Mouse (Mus musculus) adipocyte (in vitro differentiated cells): ENCODE measurements around the gene Pde11a.
A peak's percentile ranks its signal among the peaks of the same experiment; 100 is the strongest.

Experiments used
- DNase-seq: peaks from one replicate; pipeline ENCODE4 v3.0.0-alpha.2; 2016; ENCODE audit warnings: low spot score

Pde11a gene

GRCm38 (mm10) chr2:76320336-76320735 is 18.2 kb downstream of the Pde11a start:
- DNase-seq: no peak

GRCm38 (mm10) chr2:76319231-76319630 is 19.3 kb downstream of the Pde11a start:
- no peak for DNase-seq

DNA sequence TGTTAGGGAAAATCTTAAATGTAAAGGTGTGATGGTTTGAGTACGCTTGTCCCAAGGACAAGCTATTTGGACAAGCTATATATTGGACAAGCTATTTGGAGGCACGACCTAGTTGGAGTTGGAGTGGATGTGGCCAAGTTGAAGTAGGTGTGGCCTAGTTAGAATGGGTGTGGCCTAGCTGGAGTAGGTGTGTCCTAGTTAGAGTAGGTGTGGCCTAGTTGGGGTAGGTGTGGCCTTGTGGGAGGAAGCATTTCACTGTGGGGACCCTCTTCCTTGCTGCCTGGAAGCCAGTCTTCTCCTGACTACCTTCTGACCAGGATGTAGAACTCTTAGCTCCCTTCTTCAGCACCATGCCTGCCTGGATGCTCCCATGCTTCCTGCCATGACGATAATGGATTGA is 50.9 kb downstream of the Pde11a start:
- DNase-seq: no peak

- peak; percentile 60 for DNase-seq
Measured at GRCm38 (mm10) chr2:76286288-76286740, 52.3 kb downstream of the Pde11a start.

DNA sequence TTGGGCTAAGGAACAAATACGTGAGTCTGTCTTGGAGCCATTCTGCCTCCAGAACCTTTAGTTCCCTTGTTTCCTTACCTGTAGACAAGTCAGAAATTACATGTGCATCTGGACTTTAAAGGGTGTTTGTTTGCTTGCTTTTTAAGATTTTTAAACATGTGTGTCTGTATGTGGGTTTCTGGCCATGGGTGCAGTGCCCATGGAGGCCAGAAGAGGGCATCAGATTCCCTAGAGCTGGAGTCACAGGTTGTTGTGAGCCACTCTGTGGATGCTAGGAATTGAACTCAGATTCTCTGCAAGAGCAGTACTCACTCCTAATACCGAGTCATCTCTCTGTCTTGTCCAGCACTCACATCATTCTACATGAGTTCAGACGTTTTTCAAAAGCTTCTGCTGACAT is 53.4 kb downstream of the Pde11a start:
- peak; percentile 22 for DNase-seq

- peak; percentile 57 for DNase-seq
Measured at GRCm38 (mm10) chr2:76283378-76284132, 55.0 kb downstream of the Pde11a start.

DNA sequence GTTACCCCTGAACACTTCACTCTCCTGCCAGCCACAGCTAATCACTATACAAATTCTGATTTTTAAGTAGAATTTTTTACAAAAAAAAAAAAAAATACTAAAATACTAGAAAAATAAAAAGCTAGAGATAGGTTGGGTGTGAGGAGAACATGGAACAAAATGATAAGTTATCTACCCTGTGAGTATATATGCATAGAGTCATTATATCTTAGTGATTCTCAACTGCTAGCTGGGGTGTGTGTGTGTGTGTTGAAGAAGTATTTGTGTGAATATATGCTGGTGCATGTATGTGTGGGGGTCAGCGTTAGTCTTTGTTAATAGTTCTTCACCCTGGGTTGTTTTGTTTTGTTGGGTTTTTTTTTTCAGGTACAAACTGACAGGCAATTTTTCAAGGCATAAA is 69.1 kb downstream of the Pde11a start:
- DNase-seq: no peak

DNA sequence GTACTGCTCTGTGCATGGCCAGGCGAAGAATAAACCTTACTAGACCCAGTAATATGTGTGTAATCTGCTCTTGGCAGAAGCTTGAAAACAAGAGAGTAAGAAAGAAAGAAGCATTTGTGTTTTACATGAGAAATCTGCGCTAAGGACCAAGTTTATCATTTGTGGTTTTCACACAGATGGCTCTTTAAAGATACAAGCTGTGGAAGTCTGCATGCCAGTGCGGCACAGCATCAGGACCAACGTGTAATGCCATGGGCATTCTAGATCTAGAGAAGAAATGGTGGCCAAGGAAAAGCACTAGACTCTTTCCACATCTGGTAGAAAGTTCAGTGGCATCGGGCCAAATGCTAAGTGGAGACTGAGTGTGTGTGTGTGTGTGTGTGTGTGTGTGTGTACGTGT is 71.2 kb downstream of the Pde11a start:
- no peak for DNase-seq

GRCm38 (mm10) chr2:76266622-76267021 is 72.0 kb downstream of the Pde11a start:
- no peak for DNase-seq

DNA sequence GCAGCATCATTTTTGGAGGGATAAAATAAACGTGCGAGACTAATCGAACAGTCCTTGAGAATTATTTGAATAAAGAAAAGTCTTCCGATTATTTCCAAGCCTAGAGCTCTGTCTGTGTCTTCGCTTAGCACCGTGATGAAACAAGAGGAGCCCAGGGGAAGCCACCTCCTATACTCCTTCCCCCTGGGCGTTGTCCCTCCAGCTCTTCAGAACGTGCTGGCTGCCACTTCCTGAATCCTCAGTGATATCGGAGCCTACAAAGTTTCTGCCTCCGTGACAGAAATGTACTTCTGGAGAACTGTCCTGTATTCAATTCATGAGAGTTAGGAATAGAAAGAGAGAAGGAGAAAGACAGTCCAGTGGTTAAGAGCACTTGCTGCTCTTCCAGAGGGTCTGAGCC is 74.3 kb downstream of the Pde11a start:
- no peak for DNase-seq

DNA sequence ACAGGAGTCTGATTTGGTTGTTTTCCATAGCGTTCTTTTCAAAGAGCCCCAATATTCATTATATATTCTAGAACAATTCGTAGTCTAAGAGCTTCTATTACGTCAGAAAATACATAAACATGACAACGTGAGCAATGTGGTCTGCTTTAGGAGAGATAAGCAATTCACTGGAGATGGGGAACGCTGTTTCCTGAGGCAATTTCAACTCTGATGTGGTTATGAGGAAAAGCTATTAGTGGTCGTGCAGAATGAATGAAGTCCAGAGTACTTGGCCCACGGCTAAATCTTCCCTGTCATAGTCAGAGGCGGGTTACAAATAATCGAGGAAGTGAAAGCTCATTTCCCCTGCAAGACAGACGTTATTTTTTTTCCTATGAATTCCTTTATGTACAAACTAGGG is 75.9 kb downstream of the Pde11a start:
- DNase-seq: no peak

DNA sequence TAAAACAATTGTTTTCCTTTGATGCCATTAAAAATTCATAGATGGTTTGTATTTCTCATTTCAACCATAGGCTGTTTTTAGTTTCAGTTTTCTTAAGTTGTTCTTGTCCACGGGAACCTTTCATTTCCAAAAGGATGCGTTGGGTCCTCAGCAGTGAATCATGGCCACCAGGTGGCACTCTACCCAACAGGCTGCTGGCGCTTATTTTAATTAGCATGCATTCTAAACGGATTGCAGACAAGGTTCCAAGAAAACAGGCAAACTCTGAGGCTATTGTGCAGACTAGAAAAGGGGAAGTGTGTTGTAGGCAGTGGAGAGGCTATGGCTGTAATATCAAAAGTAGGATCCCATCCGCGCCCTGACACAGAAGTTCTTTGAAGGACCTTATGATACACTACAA is 83.7 kb downstream of the Pde11a start:
- peak; percentile 66 for DNase-seq

DNA sequence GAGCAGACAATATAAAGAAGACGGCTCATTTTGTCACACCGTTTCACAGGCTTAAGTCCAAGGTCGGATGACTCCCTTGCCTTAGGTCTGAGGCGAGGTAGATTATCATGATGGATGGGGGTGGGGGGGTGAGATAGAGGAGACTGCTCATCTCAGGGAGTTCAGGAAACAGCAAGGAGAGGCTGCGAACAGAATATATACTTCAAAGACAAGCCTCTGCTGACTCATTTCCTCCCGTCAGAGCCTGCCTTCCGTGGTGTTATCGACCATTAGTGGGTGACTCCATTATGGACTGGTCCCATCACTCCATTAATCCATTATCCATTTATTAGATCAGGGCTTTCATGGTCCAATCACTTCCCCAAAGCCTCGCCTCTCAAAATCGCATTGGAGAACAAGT is 87.2 kb downstream of the Pde11a start:
- no peak for DNase-seq

DNA sequence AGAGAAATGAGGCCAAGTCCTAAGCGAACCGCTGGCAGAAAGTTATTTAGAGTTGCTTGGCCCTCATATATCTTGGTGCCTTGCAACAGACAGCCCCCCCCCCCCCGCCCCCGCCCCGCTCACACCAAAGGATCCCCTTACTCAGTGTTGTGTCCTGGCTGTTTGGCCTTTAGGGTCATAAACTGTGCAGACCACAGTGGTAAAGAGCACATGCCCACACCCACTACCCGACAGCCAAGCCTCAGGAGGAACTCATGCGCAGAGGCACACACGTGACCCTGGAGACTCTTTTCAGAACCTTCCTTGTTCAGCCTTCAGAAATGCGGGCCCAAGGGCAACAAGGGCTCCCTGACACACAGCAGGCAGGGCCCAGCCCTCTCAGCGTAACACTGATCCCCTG is 90.3 kb downstream of the Pde11a start:
- DNase-seq: no peak

DNA sequence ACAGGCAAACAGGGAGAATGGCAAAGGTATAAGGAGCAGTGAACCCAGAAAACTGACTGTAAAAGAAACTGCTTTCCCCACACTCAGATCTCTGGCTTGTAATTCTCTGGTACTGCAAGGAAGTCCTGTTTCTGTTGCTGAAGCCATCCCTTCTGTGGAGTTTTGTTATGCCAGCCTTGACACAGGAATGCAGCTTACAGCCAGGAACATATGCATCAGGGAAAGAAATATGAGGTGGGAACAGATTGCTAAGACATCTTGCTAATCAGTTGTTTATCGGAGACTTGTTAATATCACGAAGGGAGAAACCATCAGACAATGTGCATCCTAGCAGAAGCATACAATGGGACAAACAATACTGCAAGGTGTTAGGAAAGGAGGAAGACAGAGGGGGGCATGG is 99.4 kb downstream of the Pde11a start:
- no peak for DNase-seq

DNA sequence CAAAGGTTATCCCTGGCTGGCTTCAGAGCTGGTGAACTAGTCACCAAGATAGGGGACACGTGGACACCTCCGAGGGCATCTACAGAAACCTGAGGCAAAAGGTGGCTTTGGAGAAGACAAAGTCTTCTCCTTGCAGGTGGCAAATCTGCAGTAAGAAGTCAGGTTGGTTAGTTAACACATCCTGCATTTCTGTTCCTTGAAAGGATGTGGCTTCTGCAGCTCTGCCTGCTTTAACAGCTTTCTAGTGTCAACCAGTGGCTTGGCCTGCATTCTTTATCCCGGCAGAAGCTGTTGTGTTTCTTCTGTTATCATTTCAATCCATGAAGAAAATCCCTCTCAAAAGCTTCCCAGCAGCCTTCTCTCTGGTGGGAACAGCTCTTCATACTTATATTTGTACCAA is 100.1 kb downstream of the Pde11a start:
- no peak for DNase-seq

- DNase-seq: no peak
Measured at GRCm38 (mm10) chr2:76237638-76238420, 100.7 kb downstream of the Pde11a start.

GRCm38 (mm10) chr2:76220364-76221108 is 118.0 kb downstream of the Pde11a start:
- no peak for DNase-seq

- no peak for DNase-seq
Measured at GRCm38 (mm10) chr2:76219540-76219939, 119.0 kb downstream of the Pde11a start.

DNA sequence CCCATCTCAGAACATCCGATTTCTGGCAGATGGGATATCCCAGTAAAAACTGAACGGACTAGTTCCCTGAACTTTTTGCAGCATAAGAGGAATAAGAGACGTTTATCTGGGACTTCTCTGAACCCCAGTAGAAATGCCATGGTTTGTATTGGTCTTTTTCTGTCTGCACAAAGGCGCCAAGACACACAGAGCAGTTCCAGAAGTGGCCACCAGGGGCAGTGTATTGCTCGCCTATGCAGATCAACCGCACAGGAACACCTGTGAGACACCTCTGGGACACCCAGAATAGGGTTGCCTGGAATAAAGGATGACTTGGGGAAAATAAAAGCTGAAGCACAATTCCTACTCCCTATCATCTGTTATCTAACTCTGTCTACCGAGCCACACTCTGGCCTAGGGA is 122.4 kb downstream of the Pde11a start:
- peak; percentile 10 for DNase-seq

- no peak for DNase-seq
Measured at GRCm38 (mm10) chr2:76215219-76215618, 123.4 kb downstream of the Pde11a start.

DNA sequence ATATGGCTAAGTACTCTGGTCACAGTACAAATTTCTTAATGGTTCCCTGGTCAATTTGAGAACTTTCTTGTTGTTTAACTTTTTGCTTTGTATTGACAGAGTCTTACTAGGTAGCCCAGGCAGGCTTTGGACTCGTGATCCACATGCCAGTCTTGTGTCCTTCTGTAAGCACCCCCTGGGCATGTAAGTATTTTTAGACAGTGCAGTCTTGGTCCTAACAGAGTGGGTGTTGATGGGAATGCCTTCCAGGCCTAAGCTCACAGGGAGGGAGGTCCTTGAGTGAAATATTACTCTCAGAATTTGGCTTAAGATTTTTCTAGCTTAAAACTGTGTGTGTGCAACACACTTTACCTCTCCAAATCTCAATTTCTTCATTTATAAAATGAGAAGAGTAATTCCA is 153.4 kb downstream of the Pde11a start:
- DNase-seq: no peak

DNA sequence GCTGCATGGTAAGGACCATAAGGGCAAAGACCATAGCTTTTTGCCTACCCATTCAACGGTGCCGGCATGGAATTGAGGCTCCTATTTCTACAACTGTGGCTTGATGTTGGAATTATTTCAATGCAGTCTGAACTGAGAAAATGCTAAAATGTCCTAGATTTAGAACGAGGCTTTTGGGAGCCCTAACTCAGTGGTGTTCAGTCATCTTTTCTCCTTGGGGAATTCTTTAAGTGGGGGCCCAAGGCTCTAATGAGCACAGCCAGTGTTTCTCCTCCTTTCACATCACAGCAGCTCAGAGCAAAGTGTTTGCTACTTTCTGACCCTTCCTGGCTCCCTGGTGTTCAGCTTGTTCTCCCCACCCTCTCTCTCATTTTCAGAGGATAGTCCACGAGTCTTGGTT is 175.8 kb downstream of the Pde11a start:
- no peak for DNase-seq
